Mouse (Mus musculus): ENCODE data around the gene Tanc2. TPM values are rescaled to one million over a fixed set of nuclear protein-coding genes. Genes with fewer than 3 reads are reported as not detected.

Tanc2 gene
- polyA plus RNA-seq, 1 experiment, result 1.3 TPM

GRCm38 (mm10) chr11:105928171-105928570 is 338.4 kb downstream of the Tanc2 start:
- Histone ChIP-seq H3K36me3 (ENCODE audit: control insufficient read depth, insufficient read depth, low read length) (no peaks in the 10 kb centered on the region), H3K27me3 (ENCODE audit: control insufficient read depth, insufficient read depth, low read length) (no peaks in the 10 kb centered on the region), H3K4me3 (ENCODE audit: extremely low read depth, insufficient read depth, insufficient read length) (no peak overlapping the region), H3K27ac (ENCODE audit: insufficient read depth, low read length) (no peak overlapping the region), H3K4me1 (ENCODE audit: control insufficient read depth, insufficient read depth, insufficient read length) (no peaks in the 10 kb centered on the region)
- WGBS, result 89% methylated on average over 5 of the region's 5 CpGs
- no peak for DNase-seq (ENCODE audit: low read depth in 1 of 2, low spot score in 2 of 2)
- TF ChIP-seq POLR2A (IDR thresholded peaks at IDR 0.05; ENCODE audit: low read depth, low read length), result no peak
- no peak for TF ChIP-seq CTCF (IDR thresholded peaks at IDR 0.05; ENCODE audit: extremely low read depth, insufficient read depth, insufficient read length, insufficient replicate concordance)

DNA sequence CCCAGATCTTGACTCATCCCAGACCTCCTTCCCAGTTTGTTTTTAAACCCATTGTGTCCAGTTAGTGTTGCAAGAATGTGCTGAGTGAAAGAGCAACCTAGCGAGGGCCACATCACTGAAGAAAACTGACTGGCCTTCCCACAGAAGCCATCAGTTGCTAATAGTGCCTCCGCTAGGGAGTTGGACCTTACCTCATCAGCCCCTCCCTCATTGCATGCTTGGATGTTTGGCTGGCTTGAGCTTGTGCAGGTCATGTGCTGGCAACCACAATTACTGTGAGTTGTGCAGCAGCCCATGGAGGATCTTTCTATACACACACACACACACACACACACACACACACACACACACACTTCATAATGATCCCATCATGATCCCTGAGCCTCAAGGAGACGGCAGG is 341.6 kb downstream of the Tanc2 start:
- no peak for TF ChIP-seq CTCF (IDR thresholded peaks at IDR 0.05; ENCODE audit: extremely low read depth, insufficient read depth, insufficient read length, insufficient replicate concordance)
- no peak for TF ChIP-seq POLR2A (IDR thresholded peaks at IDR 0.05; ENCODE audit: low read depth, low read length)
- 88% methylated on average over 3 of the region's 3 CpGs for WGBS
- H3K27me3 ChIP-seq (ENCODE audit: control insufficient read depth, insufficient read depth, low read length), result no peaks in the 10 kb centered on the region
- H3K36me3 ChIP-seq (ENCODE audit: control insufficient read depth, insufficient read depth, low read length), result no peaks in the 10 kb centered on the region
- H3K4me1 ChIP-seq (ENCODE audit: control insufficient read depth, insufficient read depth, insufficient read length), result no peaks in the 10 kb centered on the region
- DNase-seq (ENCODE audit: low read depth in 1 of 2, low spot score in 2 of 2), result no peak
- no peak overlapping the region for H3K27ac ChIP-seq (ENCODE audit: insufficient read depth, low read length)
- no peak overlapping the region for H3K4me3 ChIP-seq (ENCODE audit: extremely low read depth, insufficient read depth, insufficient read length)

- Histone ChIP-seq H3K27ac (ENCODE audit: insufficient read depth, low read length) (no peak overlapping the region), H3K27me3 (ENCODE audit: control insufficient read depth, insufficient read depth, low read length) (no peaks in the 10 kb centered on the region), H3K36me3 (ENCODE audit: control insufficient read depth, insufficient read depth, low read length) (no peaks in the 10 kb centered on the region), H3K4me3 (ENCODE audit: extremely low read depth, insufficient read depth, insufficient read length) (no peak overlapping the region), H3K4me1 (ENCODE audit: control insufficient read depth, insufficient read depth, insufficient read length) (no peaks in the 10 kb centered on the region)
- 90% methylated on average over 8 of the region's 8 CpGs for WGBS
- TF ChIP-seq POLR2A (IDR thresholded peaks at IDR 0.05; ENCODE audit: low read depth, low read length), result no peak
- no peak for TF ChIP-seq CTCF (IDR thresholded peaks at IDR 0.05; ENCODE audit: extremely low read depth, insufficient read depth, insufficient read length, insufficient replicate concordance)
- no peak for DNase-seq (ENCODE audit: low read depth in 1 of 2, low spot score in 2 of 2)
Observed at GRCm38 (mm10) chr11:105933746-105934145, 344.0 kb downstream of the Tanc2 start.

DNA sequence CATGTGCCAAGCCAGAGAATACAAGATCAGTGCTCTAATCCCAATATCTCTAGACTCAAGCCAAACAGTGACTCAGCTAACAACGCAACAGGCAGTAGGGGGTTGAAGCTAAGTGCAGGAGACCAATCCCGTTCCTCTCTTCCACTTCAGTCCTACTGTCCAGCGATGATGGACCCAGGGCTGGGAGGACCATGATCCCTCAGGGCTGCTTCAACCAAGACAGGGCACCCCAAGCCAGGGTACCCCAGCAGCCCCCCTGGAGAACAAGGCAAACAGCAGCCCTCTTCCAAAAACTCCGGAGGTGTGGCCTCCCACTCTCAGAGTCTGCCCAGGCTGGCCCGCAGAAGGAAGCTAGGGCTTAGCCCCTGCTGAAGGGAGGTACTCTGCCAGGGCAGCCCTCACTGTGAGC is 344.5 kb downstream of the Tanc2 start:
- H3K27me3 ChIP-seq (ENCODE audit: control insufficient read depth, insufficient read depth, low read length), result no peaks in the 10 kb centered on the region
- WGBS, result 81% methylated on average over 5 of the region's 5 CpGs

DNA sequence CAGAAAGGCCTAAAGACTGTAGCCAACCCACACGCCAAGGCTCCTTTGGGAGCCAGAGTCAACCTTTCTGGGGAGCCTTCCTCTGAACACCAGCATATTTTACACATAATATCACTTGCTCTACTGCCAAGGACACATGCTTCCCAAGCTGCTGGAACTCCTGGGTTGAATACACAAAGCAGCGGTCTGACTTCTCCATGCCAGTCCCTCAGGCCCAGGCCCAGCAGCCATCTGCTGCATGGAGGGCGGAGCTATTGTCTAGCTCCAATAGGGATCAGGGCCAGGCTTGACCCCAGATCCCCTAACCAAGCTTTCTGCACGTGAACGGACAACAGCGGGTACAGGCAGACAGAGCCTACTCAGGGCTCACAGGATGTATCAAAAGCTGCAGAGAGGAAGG is 345.0 kb downstream of the Tanc2 start:
- Histone ChIP-seq H3K36me3 (ENCODE audit: control insufficient read depth, insufficient read depth, low read length) (no peaks in the 10 kb centered on the region), H3K27ac (ENCODE audit: insufficient read depth, low read length) (no peak overlapping the region), H3K27me3 (ENCODE audit: control insufficient read depth, insufficient read depth, low read length) (no peaks in the 10 kb centered on the region), H3K4me1 (ENCODE audit: control insufficient read depth, insufficient read depth, insufficient read length) (no peaks in the 10 kb centered on the region), H3K4me3 (ENCODE audit: extremely low read depth, insufficient read depth, insufficient read length) (no peak overlapping the region)
- TF ChIP-seq POLR2A (IDR thresholded peaks at IDR 0.05; ENCODE audit: low read depth, low read length), result no peak
- TF ChIP-seq CTCF (IDR thresholded peaks at IDR 0.05; ENCODE audit: extremely low read depth, insufficient read depth, insufficient read length, insufficient replicate concordance), result no peak
- 88% methylated on average over 6 of the region's 6 CpGs for WGBS
- DNase-seq (ENCODE audit: low read depth in 1 of 2, low spot score in 2 of 2), result no peak

More for the DNA sequence above, 344.5 kb downstream of the Tanc2 start:
- Histone ChIP-seq H3K4me1 (ENCODE audit: control insufficient read depth, insufficient read depth, insufficient read length) (no peaks in the 10 kb centered on the region), H3K4me3 (ENCODE audit: extremely low read depth, insufficient read depth, insufficient read length) (no peak overlapping the region), H3K27ac (ENCODE audit: insufficient read depth, low read length) (no peak overlapping the region), H3K36me3 (ENCODE audit: control insufficient read depth, insufficient read depth, low read length) (no peaks in the 10 kb centered on the region)
- no peak for DNase-seq (ENCODE audit: low read depth in 1 of 2, low spot score in 2 of 2)
- TF ChIP-seq CTCF (IDR thresholded peaks at IDR 0.05; ENCODE audit: extremely low read depth, insufficient read depth, insufficient read length, insufficient replicate concordance) (no peak), POLR2A (IDR thresholded peaks at IDR 0.05; ENCODE audit: low read depth, low read length) (no peak)

- H3K27ac ChIP-seq (ENCODE audit: insufficient read depth, low read length), result no peak overlapping the region
- H3K4me3 ChIP-seq (ENCODE audit: extremely low read depth, insufficient read depth, insufficient read length), result no peak overlapping the region
- WGBS, result 81% methylated on average over 8 of the region's 8 CpGs
- H3K36me3 ChIP-seq (ENCODE audit: control insufficient read depth, insufficient read depth, low read length), result no peaks in the 10 kb centered on the region
- H3K4me1 ChIP-seq (ENCODE audit: control insufficient read depth, insufficient read depth, insufficient read length), result no peaks in the 10 kb centered on the region
- H3K27me3 ChIP-seq (ENCODE audit: control insufficient read depth, insufficient read depth, low read length), result no peaks in the 10 kb centered on the region
- no peak for DNase-seq (ENCODE audit: low read depth in 1 of 2, low spot score in 2 of 2)
- TF ChIP-seq POLR2A (IDR thresholded peaks at IDR 0.05; ENCODE audit: low read depth, low read length) (no peak), CTCF (IDR thresholded peaks at IDR 0.05; ENCODE audit: extremely low read depth, insufficient read depth, insufficient read length, insufficient replicate concordance) (no peak)
Observed at GRCm38 (mm10) chr11:105935496-105935895, 345.7 kb downstream of the Tanc2 start.

DNA sequence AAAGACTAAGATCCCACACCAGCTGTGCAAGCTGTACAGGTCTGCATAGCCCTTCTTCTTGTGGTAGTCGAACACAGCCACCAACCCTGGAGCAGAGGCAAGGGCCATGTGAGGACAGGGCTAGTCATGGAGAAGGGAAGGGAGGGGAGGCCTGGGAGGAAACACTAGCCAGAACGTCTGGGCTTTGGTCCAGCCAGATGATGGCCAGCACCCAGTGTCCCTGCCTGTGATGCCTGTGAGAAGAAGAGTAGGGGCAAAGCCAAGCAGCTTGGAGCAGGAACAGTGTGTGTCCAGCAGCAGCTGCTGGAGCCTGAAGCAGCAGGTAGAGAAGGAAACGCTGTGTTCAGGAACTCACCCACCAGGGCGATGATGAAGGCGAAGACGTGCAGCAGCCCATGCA is 346.4 kb downstream of the Tanc2 start:
- no peak overlapping the region for H3K27ac ChIP-seq (ENCODE audit: insufficient read depth, low read length)
- no peak for DNase-seq (ENCODE audit: low read depth in 1 of 2, low spot score in 2 of 2)
- no peaks in the 10 kb centered on the region for H3K27me3 ChIP-seq (ENCODE audit: control insufficient read depth, insufficient read depth, low read length)
- WGBS, result 86% methylated on average over 6 of the region's 6 CpGs
- no peak overlapping the region for H3K4me3 ChIP-seq (ENCODE audit: extremely low read depth, insufficient read depth, insufficient read length)
- TF ChIP-seq POLR2A (IDR thresholded peaks at IDR 0.05; ENCODE audit: low read depth, low read length), result no peak
- TF ChIP-seq CTCF (IDR thresholded peaks at IDR 0.05; ENCODE audit: extremely low read depth, insufficient read depth, insufficient read length, insufficient replicate concordance), result no peak
- H3K36me3 ChIP-seq (ENCODE audit: control insufficient read depth, insufficient read depth, low read length), result no peaks in the 10 kb centered on the region
- no peaks in the 10 kb centered on the region for H3K4me1 ChIP-seq (ENCODE audit: control insufficient read depth, insufficient read depth, insufficient read length)

All from spleen, adult 2 months (tissue).